Mouse (Mus musculus): ENCODE measurements around the gene Ctnnbl1. TPM values are rescaled to one million over a fixed set of nuclear protein-coding genes. Genes with fewer than 3 reads are reported as not detected.

Gene Ctnnbl1
- polyA plus RNA-seq, 1 experiment from 2014 or later, result 46.3 TPM

GRCm38 (mm10) chr2:157817672-157818071, 80.5 kb downstream of the Ctnnbl1 start:
- Histone ChIP-seq H3K27ac (no peak overlapping the region), H3K4me2 (ENCODE audit: low read length) (no peak overlapping the region), H3K4me1 (replicated peaks; ENCODE audit: insufficient read depth, low read length) (no peaks in the 10 kb centered on the region), H3K9ac (ENCODE audit: low read depth, low read length) (no peak overlapping the region), H3K4me3 (replicated peaks; ENCODE audit: low read depth, low read length) (no peak overlapping the region), H3K9me3 (replicated peaks; ENCODE audit: low read length) (no peaks in the 10 kb centered on the region), H3K36me3 (ENCODE audit: insufficient read depth, low read length) (peaks cover 12% of the 10 kb centered on the region; the same call in 1 of the 2 replicates), H3K27me3 (ENCODE audit: insufficient read depth, low read length) (no peaks in the 10 kb centered on the region)
- 83% methylated on average over 9 of the region's 9 CpGs for WGBS
- DNase-seq (ENCODE audit: low spot score), result no peak
- no peak for TF ChIP-seq CTCF (IDR thresholded peaks at IDR 0.05; ENCODE audit: low read depth)
- ATAC-seq (replicated peaks; ENCODE audit: low FRiP score, low read depth), result no peak

GRCm38 (mm10) chr2:157818576-157819320, 81.5 kb downstream of the Ctnnbl1 start:
- DNase-seq (ENCODE audit: low spot score), result no peak

GRCm38 (mm10) chr2:157819401-157819800, 82.2 kb downstream of the Ctnnbl1 start:
- no peak overlapping the region for H3K27ac ChIP-seq
- no peak overlapping the region for H3K4me2 ChIP-seq (ENCODE audit: low read length)
- H3K27me3 ChIP-seq (ENCODE audit: insufficient read depth, low read length), result no peaks in the 10 kb centered on the region
- no peak overlapping the region for H3K9ac ChIP-seq (ENCODE audit: low read depth, low read length)
- H3K9me3 ChIP-seq (replicated peaks; ENCODE audit: low read length), result no peaks in the 10 kb centered on the region
- H3K4me1 ChIP-seq (replicated peaks; ENCODE audit: insufficient read depth, low read length), result no peaks in the 10 kb centered on the region
- H3K4me3 ChIP-seq (replicated peaks; ENCODE audit: low read depth, low read length), result no peak overlapping the region
- H3K36me3 ChIP-seq (ENCODE audit: insufficient read depth, low read length), result peaks cover 11% of the 10 kb centered on the region; the same call in 1 of the 2 replicates
- ATAC-seq (replicated peaks; ENCODE audit: low FRiP score, low read depth) (no peak), DNase-seq (ENCODE audit: low spot score) (no peak)
- TF ChIP-seq CTCF (IDR thresholded peaks at IDR 0.05; ENCODE audit: low read depth), result no peak
- WGBS, result 92% methylated on average over 12 of the region's 12 CpGs

More at GRCm38 (mm10) chr2:157818576-157819320, 81.5 kb downstream of the Ctnnbl1 start:
- Histone ChIP-seq H3K4me2 (ENCODE audit: low read length) (no peak overlapping the region), H3K36me3 (ENCODE audit: insufficient read depth, low read length) (peaks cover 11% of the 10 kb centered on the region; the same call in 1 of the 2 replicates), H3K27ac (no peak overlapping the region), H3K9me3 (replicated peaks; ENCODE audit: low read length) (no peaks in the 10 kb centered on the region), H3K4me1 (replicated peaks; ENCODE audit: insufficient read depth, low read length) (no peaks in the 10 kb centered on the region), H3K27me3 (ENCODE audit: insufficient read depth, low read length) (no peaks in the 10 kb centered on the region), H3K4me3 (replicated peaks; ENCODE audit: low read depth, low read length) (no peak overlapping the region), H3K9ac (ENCODE audit: low read depth, low read length) (no peak overlapping the region)
- 79% methylated on average over 15 of the region's 15 CpGs for WGBS
- TF ChIP-seq CTCF (IDR thresholded peaks at IDR 0.05; ENCODE audit: low read depth), result no peak
- no peak for ATAC-seq (replicated peaks; ENCODE audit: low FRiP score, low read depth)

- WGBS, result 86% methylated on average over 4 of the region's 4 CpGs
- H3K27me3 ChIP-seq (ENCODE audit: insufficient read depth, low read length), result no peaks in the 10 kb centered on the region
- H3K4me1 ChIP-seq (replicated peaks; ENCODE audit: insufficient read depth, low read length), result no peaks in the 10 kb centered on the region
- H3K4me3 ChIP-seq (replicated peaks; ENCODE audit: low read depth, low read length), result no peak overlapping the region
- TF ChIP-seq CTCF (IDR thresholded peaks at IDR 0.05; ENCODE audit: low read depth), result no peak
- no peak overlapping the region for H3K9ac ChIP-seq (ENCODE audit: low read depth, low read length)
- H3K27ac ChIP-seq, result no peak overlapping the region
- DNase-seq (ENCODE audit: low spot score) (no peak), ATAC-seq (replicated peaks; ENCODE audit: low FRiP score, low read depth) (no peak)
- no peaks in the 10 kb centered on the region for H3K9me3 ChIP-seq (replicated peaks; ENCODE audit: low read length)
- no peak overlapping the region for H3K4me2 ChIP-seq (ENCODE audit: low read length)
- H3K36me3 ChIP-seq (ENCODE audit: insufficient read depth, low read length), result peaks cover 11% of the 10 kb centered on the region; the same call in 1 of the 2 replicates
Observed at GRCm38 (mm10) chr2:157821259-157821658, 84.1 kb downstream of the Ctnnbl1 start.

GRCm38 (mm10) chr2:157823456-157823855, 86.3 kb downstream of the Ctnnbl1 start:
- no peak for TF ChIP-seq CTCF (IDR thresholded peaks at IDR 0.05; ENCODE audit: low read depth)
- Histone ChIP-seq H3K4me1 (replicated peaks; ENCODE audit: insufficient read depth, low read length) (no peaks in the 10 kb centered on the region), H3K4me3 (replicated peaks; ENCODE audit: low read depth, low read length) (no peak overlapping the region), H3K27ac (no peak overlapping the region), H3K9me3 (replicated peaks; ENCODE audit: low read length) (no peaks in the 10 kb centered on the region), H3K36me3 (ENCODE audit: insufficient read depth, low read length) (0 out of 2 replicates have a peak, but pooled peaks cover 6% of the 10 kb centered on the region), H3K9ac (ENCODE audit: low read depth, low read length) (no peak overlapping the region), H3K27me3 (ENCODE audit: insufficient read depth, low read length) (no peaks in the 10 kb centered on the region), H3K4me2 (ENCODE audit: low read length) (no peak overlapping the region)
- WGBS, result 91% methylated on average over 3 of the region's 3 CpGs
- ATAC-seq (replicated peaks; ENCODE audit: low FRiP score, low read depth) (no peak), DNase-seq (ENCODE audit: low spot score) (no peak)

DNA sequence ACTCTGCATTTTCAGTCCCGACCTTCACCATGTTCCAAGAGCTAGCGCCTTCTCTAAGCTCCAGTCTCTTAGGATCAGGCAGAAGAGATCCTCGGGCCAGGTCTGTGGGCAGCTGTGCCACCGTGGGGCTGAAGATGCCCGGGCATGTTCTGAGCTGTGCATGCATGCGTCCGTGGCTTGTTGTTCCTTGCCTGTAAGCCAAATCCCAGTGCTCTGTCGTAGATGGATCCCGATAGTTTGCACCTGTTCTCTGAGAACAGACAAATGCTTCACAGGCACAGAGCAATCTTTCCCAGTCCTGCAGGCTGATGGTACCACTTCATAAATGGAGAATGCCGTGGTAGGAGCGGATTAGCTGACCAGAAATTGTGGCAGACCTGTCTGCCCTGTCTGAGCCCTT, 87.0 kb downstream of the Ctnnbl1 start:
- 93% methylated on average over 11 of the region's 11 CpGs for WGBS

More for the DNA sequence above, 87.0 kb downstream of the Ctnnbl1 start:
- no peak for TF ChIP-seq CTCF (IDR thresholded peaks at IDR 0.05; ENCODE audit: low read depth)
- Histone ChIP-seq H3K27me3 (ENCODE audit: insufficient read depth, low read length) (no peaks in the 10 kb centered on the region), H3K36me3 (ENCODE audit: insufficient read depth, low read length) (0 out of 2 replicates have a peak, but pooled peaks cover 6% of the 10 kb centered on the region), H3K27ac (no peak overlapping the region), H3K4me3 (replicated peaks; ENCODE audit: low read depth, low read length) (no peak overlapping the region), H3K4me2 (ENCODE audit: low read length) (no peak overlapping the region), H3K9me3 (replicated peaks; ENCODE audit: low read length) (no peaks in the 10 kb centered on the region), H3K4me1 (replicated peaks; ENCODE audit: insufficient read depth, low read length) (no peaks in the 10 kb centered on the region), H3K9ac (ENCODE audit: low read depth, low read length) (no peak overlapping the region)
- ATAC-seq (replicated peaks; ENCODE audit: low FRiP score, low read depth), result no peak
- DNase-seq (ENCODE audit: low spot score), result no peak

Data from kidney, postnatal 0 days (tissue).